10 mouse cellular contexts compared by ENCODE assay signal in the genomic region with DNA sequence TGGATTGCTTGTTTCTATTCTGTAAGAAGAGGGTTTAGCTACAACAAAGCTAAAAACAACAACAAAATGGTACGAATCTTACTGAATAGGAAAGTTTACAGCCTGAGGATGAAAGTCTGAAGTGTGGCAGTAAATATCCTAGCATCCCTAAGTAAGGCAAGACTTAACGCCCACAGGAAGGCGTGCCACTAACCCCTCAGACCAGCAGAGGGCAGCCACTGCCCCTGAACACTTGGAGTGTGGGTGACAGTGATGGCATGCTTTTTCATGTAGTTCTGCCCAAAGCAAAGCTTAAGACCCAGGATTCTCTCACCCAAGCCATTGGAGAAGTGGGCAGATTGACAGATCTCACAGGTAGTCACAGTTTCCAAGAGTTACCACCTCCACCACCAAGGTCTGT. TPM values are rescaled to one million over a fixed set of nuclear protein-coding genes. Genes with fewer than 3 reads are reported as not detected.
A peak's percentile ranks its signal among the peaks of the same experiment; 100 is the strongest.
DNase-seq lines count a peak whose midpoint lies in the region; ATAC-seq lines count a peak whose summit lies in the region.
"Had no signal": no experiment of that assay in that cellular context is flagged by ENCODE, and none has a peak within 500 bp of the region (broad histone marks: within the 10 kb centered on the region; RNA-seq: fewer than 3 reads in every experiment).

No protein-coding gene starts in this region.

- peak; percentile 75 to 77 for DNase-seq in cerebellum, postnatal 10 days
- DNase-seq in cerebellum, adult 11-12 months = no peak
- peak; percentile 63 for DNase-seq in limb, embryonic 11.5 days (ENCODE audit: low spot score)
- no peak for DNase-seq in limb, embryonic 10.5 days (ENCODE audit: low spot score)
- DNase-seq in brain, adult 2 months (ENCODE audit: low read depth, low spot score) = peak; percentile 64
- DNase-seq in lung, postnatal 10 days = peak; percentile 55
- DNase-seq in T-cell, adult 2 months (ENCODE audit: low spot score) = no peak
- no peak for DNase-seq in cerebellum, adult 9-11 months

- H3K4me3 ChIP-seq in limb, embryonic 11.5 days (ENCODE audit: low read depth, low read length) = no peak overlapping the region
- no peak overlapping the region for H3K4me3 ChIP-seq in limb, embryonic 10.5 days
- H3K4me3 ChIP-seq: myocyte had no signal

- peaks cover 13% of the 10 kb centered on the region; the same call in 1 of the 2 replicates for H3K36me3 ChIP-seq in limb, embryonic 11.5 days (ENCODE audit: control insufficient read depth, insufficient read depth, low read length)
- peaks cover 54% of the 10 kb centered on the region for H3K36me3 ChIP-seq in limb, embryonic 10.5 days

- no peak overlapping the region for H3K9ac ChIP-seq in limb, embryonic 11.5 days (ENCODE audit: low read length)

- no peak overlapping the region for H3K27ac ChIP-seq in limb, embryonic 11.5 days (replicated peaks; ENCODE audit: low read depth, low read length)
- H3K27ac ChIP-seq in limb, embryonic 10.5 days = no peak overlapping the region

- H3K4me1 ChIP-seq in limb, embryonic 11.5 days (ENCODE audit: control insufficient read depth, insufficient read depth, low read length) = no peaks in the 10 kb centered on the region
- no peaks in the 10 kb centered on the region for H3K4me1 ChIP-seq in limb, embryonic 10.5 days

- no peaks in the 10 kb centered on the region for H3K27me3 ChIP-seq in limb, embryonic 11.5 days (ENCODE audit: control insufficient read depth, insufficient read depth, low read length)
- H3K27me3 ChIP-seq in limb, embryonic 10.5 days (ENCODE audit: low read depth, poor library complexity, severe bottlenecking) = no peaks in the 10 kb centered on the region
- H3K27me3 ChIP-seq: Patski had no signal

- no peak overlapping the region for H3K4me2 ChIP-seq in limb, embryonic 11.5 days (ENCODE audit: low read depth, severe bottlenecking)

- H3K9me3 ChIP-seq in limb, embryonic 11.5 days (ENCODE audit: control insufficient read depth, low read length) = no peaks in the 10 kb centered on the region
- no peaks in the 10 kb centered on the region for H3K9me3 ChIP-seq in limb, embryonic 10.5 days (replicated peaks)

- 39% methylated on average over 3 of the region's 3 CpGs for WGBS in limb, embryonic 11.5 days
- WGBS in limb, embryonic 10.5 days = 41% methylated on average over 3 of the region's 3 CpGs

- no peak for ATAC-seq in limb, embryonic 11.5 days (ENCODE audit: insufficient number of reproducible peaks, low FRiP score, low TSS enrichment, low read depth)
- ATAC-seq: Patski had no signal

RNA-seq across cellular contexts. Expression of a gene that starts 11.1 kb away (rescaled TPM):
- 1.7 and 2.0 TPM in 2 replicates for polyA plus RNA-seq in limb, embryonic 11.5 days (2014; fragmentation: Nextera tagmentation; extraction: Ambion mirVana)
- polyA plus RNA-seq in limb, embryonic 10.5 days (2016; fragmentation: Nextera tagmentation; extraction: Ambion mirVana) = 2.5 and 2.8 TPM in 2 replicates

RNA-seq across cellular contexts. Expression of a gene that starts 11.5 kb away (rescaled TPM):
- polyA plus RNA-seq in limb, embryonic 11.5 days (2014; fragmentation: Nextera tagmentation; extraction: Ambion mirVana) = 0.52 and 0.91 TPM in 2 replicates
- polyA plus RNA-seq in limb, embryonic 10.5 days (2016; fragmentation: Nextera tagmentation; extraction: Ambion mirVana) = 0.41 and 0.58 TPM in 2 replicates

RNA-seq across cellular contexts. Expression of a gene that starts 47.4 kb away (rescaled TPM):
- polyA plus RNA-seq in limb, embryonic 11.5 days (2014; fragmentation: Nextera tagmentation; extraction: Ambion mirVana) = 23.2 and 23.6 TPM in 2 replicates
- polyA plus RNA-seq in limb, embryonic 10.5 days (2016; fragmentation: Nextera tagmentation; extraction: Ambion mirVana) = 24.2 and 26.9 TPM in 2 replicates

Comparison
In these comparisons a context has a peak if more than half of its experiments do, and no peak if none do; other contexts are left out.
1. DNase-seq: peak in cerebellum, postnatal 10 days (2 of 2), limb, embryonic 11.5 days (single experiment), brain, adult 2 months (single experiment) and lung, postnatal 10 days (single experiment); none in cerebellum, adult 11-12 months (single experiment), limb, embryonic 10.5 days (single experiment), T-cell, adult 2 months (single experiment) and cerebellum, adult 9-11 months (single experiment).